Mouse (Mus musculus) heart, adult 8-10 months (tissue): ENCODE data around the gene Ntn1. TPM values are rescaled to one million over a fixed set of nuclear protein-coding genes. Genes with fewer than 3 reads are reported as not detected.

ENCODE experiments used
- DNase-seq: peaks from one replicate; pipeline ENCODE4 v3.0.0; 2022; ENCODE audit warnings: low spot score
- total RNA-seq, 4 experiments: library from RNA; stranded (reverse); gene quantifications; 2 replicates each; pipeline ENCODE4 v1.2.4; 2022

Gene Ntn1
- total RNA-seq, 4 experiments from 2014 or later = 62.6 to 88.8 (median 70.8) TPM

- DNase-seq = no peak
Measured at GRCm38 (mm10) chr11:68407266-68407926, 6.8 kb upstream of the Ntn1 start.

- no peak for DNase-seq
Measured at GRCm38 (mm10) chr11:68405576-68405975, 5.0 kb upstream of the Ntn1 start.

- no peak for DNase-seq
Measured at GRCm38 (mm10) chr11:68404185-68404584, 3.6 kb upstream of the Ntn1 start.

- DNase-seq = no peak
Measured at GRCm38 (mm10) chr11:68401428-68401827, 805 bp upstream of the Ntn1 start.

- no peak for DNase-seq
Measured at GRCm38 (mm10) chr11:68400021-68400671, 477 bp downstream of the Ntn1 start.

GRCm38 (mm10) chr11:68399548-68400020 is 1.0 kb downstream of the Ntn1 start:
- no peak for DNase-seq

- DNase-seq = no peak
Measured at GRCm38 (mm10) chr11:68398891-68399547, 1.6 kb downstream of the Ntn1 start.

GRCm38 (mm10) chr11:68395546-68395945 is 5.1 kb downstream of the Ntn1 start:
- DNase-seq = no peak

- no peak for DNase-seq
Measured at GRCm38 (mm10) chr11:68394749-68395148, 5.9 kb downstream of the Ntn1 start.

- no peak for DNase-seq
Measured at GRCm38 (mm10) chr11:68393897-68394490, 6.6 kb downstream of the Ntn1 start.

- peak; percentile 42 for DNase-seq
Measured at GRCm38 (mm10) chr11:68390381-68391287, 10.0 kb downstream of the Ntn1 start.

- DNase-seq = no peak
Measured at GRCm38 (mm10) chr11:68389621-68390020, 11.0 kb downstream of the Ntn1 start.

- no peak for DNase-seq
Measured at GRCm38 (mm10) chr11:68388655-68389015, 12.0 kb downstream of the Ntn1 start.

- DNase-seq = no peak
Measured at GRCm38 (mm10) chr11:68387971-68388654, 12.5 kb downstream of the Ntn1 start.

GRCm38 (mm10) chr11:68387441-68387760 is 13.2 kb downstream of the Ntn1 start:
- no peak for DNase-seq

- peak; percentile 64 for DNase-seq
Measured at GRCm38 (mm10) chr11:68386589-68387440, 13.8 kb downstream of the Ntn1 start.

GRCm38 (mm10) chr11:68385921-68386588 is 14.6 kb downstream of the Ntn1 start:
- no peak for DNase-seq

GRCm38 (mm10) chr11:68385021-68385821 is 15.4 kb downstream of the Ntn1 start:
- no peak for DNase-seq
